Mouse (Mus musculus) spleen, embryonic (tissue): Measurements from ENCODE around the gene Cdk17.

Experiments
- CTCF ChIA-PET: fragments of 350-600 bp; sonication (Branson Sonifier 250); formaldehyde crosslinking; loops from one replicate; lab custom pipeline; 2022; lab: Charles Lee

Cdk17 gene

DNA sequence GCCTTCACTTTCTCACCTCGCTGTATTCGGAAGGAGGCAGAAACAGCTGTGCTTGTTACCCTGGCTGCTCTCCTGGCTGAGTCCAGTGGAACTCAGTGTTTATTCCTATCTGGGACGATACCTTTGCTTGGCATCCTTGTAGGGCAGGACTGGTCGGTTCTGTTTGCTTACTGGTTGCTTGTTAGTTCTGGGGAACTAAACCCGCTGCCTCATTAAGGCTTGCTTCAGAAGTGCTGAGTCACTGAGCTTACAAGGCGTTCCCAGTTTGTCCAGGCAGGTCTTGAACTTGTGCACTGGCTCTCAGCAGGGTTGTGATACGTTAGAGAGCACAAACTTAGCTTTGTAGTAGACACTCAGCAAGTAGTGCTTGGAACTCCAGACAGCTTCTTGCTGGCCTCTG, 52.7 kb downstream of the Cdk17 start:
- CTCF ChIA-PET, result no interaction called here

DNA sequence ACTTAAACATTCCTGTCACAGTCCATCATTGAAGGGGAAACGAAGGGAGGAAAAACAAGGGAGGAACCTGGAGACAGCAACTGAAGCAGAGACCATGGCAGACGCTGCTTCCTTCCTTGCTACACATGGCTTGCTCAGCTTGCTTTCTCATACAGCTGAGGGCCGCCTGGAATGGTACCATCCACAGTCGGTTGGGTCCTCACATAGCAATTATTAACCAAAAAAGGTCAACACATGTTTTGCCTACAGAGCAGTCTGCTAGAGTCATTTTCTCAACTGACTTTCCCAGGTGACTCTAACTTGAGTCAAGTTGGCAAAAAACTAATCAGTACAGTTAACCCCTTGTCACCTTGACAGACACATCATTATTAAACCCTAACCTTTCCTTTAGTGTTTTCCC, 53.6 kb downstream of the Cdk17 start:
- CTCF ChIA-PET, result no interaction called here

DNA sequence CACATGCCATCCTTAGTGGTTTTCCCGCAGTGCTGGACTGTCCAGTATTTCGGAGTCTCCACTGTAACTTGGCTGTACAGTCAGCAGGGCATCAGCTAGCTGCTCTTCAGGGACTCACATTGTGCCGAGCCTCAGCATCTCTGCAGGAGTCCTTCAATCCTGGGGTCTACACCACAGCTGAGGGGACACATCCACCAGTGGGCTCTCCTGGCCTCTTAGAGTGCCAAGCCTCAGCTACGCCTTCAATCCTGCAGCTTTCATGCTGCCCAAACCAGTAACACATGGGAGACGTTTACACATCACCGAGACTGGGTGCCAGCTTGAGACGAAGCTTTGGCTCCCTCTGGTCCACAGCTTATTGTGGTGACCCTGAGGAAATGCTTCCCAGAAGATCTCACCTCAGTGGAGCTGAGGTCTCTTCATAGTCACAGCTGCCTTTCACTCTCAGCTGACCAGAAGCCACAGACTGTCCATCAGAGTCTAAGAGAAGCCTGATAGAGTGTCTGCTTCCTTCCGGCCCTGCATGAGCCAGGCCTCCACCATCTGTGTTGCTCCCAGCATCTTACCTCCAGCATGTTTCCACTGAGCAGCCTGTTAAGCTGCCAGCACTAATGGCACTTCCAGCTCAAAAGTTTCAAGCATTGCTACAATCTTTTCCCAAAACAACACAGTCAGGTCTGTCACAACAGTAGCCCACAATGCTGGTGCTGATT, 54.5 kb downstream of the Cdk17 start:
- CTCF ChIA-PET, result interaction anchor here (0.5 to 0.6 kb wide), 2 partner anchors 24 to 172 kb away, joined by 3 read pairs; no protein-coding TSS in a partner anchor

DNA sequence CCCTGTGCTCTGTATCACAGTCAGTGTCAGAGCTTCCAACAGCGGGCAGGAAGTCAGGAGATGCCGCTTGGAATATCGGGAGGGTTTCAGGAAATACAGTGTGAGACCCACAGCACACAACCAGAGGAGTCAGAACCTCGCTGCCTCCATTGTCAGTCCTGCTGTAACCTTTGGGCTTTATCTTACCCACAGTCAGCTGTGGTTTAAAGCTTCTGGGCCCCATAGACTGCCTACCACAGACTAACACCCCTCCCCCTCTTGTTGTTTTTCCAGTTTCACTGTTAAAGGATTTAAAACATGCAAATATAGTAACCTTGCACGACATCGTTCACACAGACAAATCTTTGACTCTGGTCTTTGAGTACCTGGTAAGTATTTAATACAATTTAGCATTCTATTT, 65.1 kb downstream of the Cdk17 start:
- CTCF ChIA-PET, result interaction anchor here (0.6 to 1.0 kb wide), 3 partner anchors 16 to 83 kb away, joined by 3 to 5 read pairs (median 5); no protein-coding TSS in a partner anchor

DNA sequence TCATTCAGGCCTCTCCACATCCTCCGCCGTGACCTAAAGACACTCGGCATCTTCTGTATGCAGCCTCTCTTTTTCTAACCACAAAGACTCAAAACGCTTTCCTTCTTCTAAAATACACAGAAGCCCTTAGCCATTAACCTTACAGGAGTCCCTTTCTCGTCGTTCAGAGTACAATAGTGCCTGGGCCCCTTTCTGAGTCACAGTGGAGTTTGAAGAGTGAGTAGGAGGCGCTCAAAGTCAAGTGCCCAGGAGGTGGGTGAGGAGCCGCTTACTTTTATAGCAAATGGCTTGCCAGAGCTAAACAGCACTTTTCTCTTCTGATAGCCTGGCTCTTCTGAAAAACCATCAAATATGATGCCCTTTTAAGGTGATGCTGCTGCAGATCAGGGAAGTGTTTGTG, 67.2 kb downstream of the Cdk17 start:
- CTCF ChIA-PET, result interaction anchor here (0.6 kb wide), 1 partner anchor 46 kb away, joined by 3 read pairs; no protein-coding TSS in a partner anchor

DNA sequence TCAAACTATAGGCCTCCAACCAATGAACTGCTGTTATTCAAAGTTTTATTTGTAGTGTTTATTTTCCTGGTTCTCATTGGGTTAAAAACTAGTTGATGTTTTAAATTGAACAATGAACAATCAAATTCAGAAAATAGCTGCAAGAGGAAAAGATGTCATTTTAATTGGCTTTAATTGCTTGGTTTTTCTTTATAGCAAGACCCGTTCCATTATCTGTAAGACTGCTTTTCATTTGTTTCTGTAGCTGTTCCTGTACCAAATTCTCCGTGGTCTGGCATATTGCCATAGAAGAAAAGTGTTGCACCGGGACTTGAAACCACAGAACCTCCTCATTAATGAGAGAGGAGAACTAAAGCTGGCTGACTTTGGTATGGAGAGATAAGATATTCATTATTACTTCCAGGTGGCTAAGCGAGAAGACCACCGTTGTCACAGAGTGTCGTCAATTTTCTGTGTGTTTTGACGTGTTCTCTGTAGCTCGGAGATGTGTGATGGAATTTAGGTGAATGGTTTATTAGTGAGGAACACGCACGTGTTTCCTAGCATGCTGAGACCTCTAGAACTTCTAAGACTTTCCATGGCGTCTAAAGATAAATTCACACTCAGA, 67.8 kb downstream of the Cdk17 start:
- CTCF ChIA-PET, result interaction anchor here (0.6 kb wide), 1 partner anchor 46 kb away, joined by 3 read pairs; no protein-coding TSS in a partner anchor

DNA sequence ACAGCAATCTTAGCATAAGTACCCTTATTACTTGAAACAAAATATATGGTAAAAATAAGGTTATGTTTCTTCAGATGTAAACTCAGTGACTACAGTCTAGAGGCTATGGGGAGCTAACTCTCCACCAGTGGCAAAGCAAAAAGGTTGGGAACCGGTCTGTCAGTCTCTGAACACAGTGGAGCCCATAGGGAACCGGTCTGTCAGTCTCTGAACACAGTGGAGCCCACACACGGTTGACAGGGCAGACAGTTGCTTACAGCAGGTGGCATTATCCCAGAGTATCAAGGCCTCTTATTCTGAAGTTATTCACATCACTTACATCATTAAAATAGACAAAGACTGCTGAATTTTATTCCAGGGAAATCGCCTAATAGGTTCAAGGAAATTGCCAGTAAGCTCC, 70.8 kb downstream of the Cdk17 start:
- CTCF ChIA-PET, result no interaction called here

DNA sequence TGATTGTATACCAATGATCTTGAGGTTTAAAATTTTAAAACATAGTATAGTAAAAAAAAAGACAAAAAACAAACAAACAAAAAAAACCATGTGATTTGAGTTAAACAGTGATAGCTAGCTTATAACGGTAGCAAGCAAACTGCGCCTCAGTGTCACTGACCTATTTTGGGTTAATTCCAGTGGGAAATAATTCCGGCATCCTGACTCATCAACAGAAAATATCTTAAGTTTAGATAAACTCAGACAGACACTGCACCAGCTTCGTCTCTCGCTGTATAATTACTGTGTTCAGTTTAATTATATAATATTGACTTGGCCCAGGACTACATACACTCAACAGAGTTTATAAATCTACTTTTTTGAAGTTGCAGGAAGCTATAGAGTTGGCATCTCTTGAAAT, 71.2 kb downstream of the Cdk17 start:
- CTCF ChIA-PET, result no interaction called here

DNA sequence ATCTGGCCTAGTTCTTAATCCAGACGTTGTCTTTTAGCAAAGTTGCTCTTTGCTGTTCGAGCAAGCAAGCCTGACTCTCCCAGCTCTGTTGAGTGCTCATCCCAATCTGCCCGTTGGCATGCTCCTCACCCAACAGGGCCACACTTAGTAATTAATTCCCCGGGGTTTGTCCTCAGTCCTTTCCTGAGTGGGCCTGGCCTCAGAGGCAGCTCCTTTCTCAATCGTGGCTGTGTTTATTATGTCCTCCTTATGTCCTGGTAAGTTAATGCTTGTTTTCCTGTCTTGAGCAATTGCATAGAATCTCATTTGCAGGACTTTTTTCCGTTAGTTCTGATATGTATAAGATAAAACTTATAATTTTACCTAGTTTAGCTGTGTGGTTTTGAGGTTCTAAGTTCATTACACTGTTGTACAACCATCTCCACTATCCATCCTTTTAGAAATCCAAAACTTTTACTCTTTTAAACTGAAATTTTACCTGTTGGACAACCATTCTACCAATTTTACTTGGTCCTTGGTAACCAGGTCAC, 73.1 kb downstream of the Cdk17 start:
- CTCF ChIA-PET, result no interaction called here

DNA sequence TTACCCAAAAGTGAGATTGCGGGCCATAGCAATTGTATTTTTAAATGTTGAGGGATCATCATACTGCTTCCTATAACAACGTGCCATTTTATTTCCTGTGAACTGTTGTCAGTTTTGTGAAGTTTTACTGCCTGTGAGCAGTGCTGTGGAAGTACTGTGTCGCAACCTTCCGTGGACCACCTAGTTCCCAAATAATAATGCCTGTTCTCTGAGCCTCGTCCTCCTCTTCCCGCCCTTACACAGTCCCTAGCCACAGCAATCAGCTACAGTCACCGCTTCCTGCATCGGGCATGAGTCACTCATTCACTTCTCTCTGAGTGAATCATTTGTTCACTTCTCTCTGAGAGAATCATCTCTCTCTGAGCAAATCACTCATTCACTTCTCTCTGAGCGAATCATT, 74.0 kb downstream of the Cdk17 start:
- CTCF ChIA-PET, result no interaction called here

DNA sequence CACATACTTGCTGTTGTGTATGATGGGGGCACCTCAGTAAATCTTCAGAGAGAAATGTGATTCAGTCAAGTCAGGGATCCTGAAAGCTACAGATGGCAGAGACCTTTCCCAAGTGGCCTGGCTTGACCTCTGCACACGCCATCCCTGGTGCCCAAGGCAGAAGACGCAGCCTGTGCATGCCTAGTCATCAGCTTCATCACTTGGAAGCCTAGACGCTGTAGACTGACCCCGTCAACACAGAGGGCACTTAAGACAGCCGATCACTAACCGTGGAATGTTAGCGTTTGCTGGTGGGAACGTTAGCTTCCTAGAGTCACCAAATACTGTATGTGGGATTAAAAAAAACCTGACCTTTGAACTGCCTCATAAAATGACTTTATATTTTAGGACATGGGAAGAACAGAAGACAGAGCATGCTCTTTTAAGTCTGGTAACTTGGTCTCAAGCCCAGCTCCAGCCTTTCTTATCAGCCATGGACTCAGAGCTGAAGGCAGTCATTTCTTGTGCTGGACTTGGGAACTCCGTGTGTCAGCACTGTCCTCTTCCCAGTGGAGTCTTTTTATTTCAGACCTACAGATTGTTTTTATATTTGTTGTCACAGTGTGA, 78.6 kb downstream of the Cdk17 start:
- CTCF ChIA-PET, result interaction anchor here (0.6 kb wide), 1 partner anchor 24 kb away, joined by 3 read pairs; no protein-coding TSS in a partner anchor

DNA sequence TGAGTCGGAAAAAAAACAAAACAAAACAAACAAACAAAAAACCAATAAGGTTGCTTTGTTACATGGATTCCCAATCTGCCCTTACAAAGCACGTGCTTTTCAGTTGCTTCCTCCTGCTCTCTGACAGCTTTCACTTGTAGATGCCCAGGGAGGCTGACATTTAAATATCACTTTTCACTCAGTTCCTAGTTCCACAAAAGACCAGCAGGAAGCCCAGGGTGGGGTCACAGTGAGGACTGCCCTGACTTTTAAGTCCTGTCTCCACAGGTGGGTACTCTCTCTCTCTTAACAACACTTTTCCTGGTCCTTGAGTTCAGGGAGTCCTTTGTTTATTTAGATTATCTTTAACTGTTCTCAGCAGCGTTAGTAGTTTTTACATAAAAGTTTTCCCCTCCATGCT, 81.5 kb downstream of the Cdk17 start:
- CTCF ChIA-PET, result interaction anchor here (1.2 kb wide), 1 partner anchor 17 kb away, joined by 3 read pairs; no protein-coding TSS in a partner anchor

DNA sequence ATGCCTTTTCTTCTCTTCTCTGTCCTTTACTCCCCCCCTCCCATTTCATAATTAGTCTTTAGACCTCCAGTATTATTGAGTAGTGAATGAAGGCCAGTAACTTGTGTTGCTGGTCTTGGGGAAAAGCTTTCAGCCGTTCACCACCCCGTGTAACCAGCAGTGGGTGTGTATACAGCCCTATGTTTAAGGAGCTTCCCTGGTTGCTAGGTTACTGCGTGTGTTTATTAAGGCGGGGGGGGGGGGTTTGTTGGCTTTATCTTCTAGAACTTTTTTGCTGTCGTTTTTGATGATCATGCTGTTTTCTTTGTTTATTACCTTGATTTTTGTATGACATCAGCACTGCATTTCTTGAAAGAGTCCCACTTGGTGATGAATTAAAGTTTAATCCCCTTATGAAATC, 82.2 kb downstream of the Cdk17 start:
- CTCF ChIA-PET, result no interaction called here

DNA sequence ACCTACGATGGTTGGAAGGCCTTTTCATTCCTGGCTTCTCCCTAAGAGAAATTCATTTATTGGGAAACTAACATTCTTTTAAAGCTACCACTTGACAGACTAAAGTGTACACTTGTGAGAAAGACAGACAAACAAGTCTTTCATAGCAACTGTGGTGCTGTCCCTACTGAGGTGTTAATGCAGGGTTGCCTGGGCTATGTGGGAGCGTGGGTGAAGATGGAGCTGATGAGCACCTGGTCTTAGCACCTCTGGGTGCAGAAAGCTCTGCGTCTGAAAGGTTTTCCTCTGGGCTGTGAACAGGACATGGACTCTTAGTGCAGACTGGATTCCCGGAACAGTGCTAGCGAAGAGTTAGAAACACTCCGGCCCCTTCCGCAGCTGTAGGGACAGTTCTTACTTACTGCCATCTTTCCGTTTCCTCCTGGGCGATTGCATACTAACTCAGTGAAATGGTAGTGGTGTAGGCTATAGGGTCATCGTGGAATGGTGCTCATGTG, 83.6 kb downstream of the Cdk17 start:
- CTCF ChIA-PET, result no interaction called here

DNA sequence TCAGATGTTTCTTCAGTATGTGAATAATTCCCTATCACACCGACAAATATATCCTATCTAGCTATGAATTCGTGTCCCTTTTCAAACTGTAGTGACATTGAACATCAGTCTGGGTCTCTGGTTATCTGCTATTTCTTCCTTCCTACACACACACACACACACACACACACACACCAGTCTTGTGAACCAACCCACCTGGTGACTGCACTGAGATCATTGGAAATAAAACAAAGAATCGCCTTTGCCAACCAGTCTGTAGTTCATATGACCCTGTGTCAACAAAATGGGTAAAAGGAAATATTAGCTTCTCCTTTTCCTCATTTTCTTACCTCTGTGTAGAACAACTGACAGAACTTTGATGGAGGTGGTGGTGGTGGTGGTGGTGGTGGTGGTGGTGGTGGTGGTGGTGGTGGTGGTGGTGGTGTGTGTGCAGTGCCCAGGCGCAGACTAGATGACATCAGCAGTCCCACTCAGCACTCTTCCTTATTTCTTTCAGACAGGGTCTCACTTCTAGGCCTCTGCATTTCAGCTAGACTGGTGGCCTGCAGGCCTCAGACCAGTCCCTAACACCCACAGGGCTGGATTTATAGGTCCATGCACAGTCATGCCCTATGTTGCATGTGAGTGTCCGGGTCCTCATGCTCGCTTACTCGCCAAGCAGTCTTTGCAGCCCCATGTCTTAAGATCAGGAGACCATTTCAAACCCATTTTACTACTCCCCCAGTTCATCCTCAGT, 85.7 kb downstream of the Cdk17 start:
- CTCF ChIA-PET, result no interaction called here

DNA sequence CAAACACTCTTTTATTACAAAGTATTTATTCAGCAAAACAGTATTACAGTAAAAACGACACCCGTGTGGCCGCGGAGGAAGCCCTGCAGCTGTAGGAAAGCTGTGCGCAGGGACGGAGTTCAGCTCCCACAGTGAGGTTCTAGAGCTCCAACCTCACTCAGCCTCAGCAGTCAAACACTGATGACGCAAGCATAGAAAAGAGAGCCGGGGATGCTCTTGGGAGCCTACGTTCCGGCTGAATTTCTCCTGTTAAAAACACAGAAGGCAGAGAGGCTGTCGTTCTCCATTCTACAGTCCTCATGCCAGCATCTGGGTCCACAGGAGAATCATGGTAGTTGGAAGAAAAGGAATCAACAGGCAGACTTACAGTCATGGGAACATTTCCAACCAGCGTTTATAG, 86.7 kb downstream of the Cdk17 start:
- CTCF ChIA-PET, result no interaction called here

DNA sequence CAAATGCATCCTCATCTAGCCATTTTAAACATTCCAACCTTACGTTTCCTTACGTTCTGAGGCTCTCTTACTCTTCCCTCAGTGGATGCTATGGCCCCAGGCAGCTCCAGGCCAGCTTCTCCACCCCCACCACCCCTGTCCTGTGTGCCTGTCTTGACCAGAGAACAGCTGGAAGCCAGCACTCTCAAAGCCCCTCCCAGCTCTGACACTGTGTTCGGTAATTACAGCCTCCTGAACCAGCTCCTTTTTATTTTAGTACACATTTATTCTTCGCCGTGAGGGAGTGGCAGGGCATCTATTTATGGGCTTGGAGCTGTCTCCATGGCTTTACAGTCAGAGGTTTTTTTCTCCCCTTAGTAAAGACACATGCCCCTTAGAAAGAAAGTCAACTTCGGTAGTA, 87.2 kb downstream of the Cdk17 start:
- CTCF ChIA-PET, result no interaction called here

DNA sequence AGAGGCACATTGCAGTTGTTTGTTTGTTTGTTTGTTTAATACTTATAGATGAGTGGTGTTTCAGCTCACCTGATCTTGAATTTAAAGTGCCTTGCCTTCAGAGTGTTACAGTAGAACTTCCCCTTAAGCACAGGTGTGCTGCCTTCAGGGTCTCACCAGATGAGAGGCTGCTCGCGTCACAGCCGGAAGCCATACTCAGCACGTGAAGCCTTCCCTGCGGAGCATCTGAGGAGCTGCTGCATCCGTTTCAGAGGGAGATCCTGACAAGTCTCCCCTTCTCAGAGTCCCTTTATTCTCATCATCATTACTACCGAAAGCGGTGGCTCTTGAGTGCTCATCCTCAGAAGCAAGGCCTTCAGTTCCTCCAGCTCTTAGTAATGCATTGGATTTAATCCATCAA, 87.7 kb downstream of the Cdk17 start:
- CTCF ChIA-PET, result no interaction called here

DNA sequence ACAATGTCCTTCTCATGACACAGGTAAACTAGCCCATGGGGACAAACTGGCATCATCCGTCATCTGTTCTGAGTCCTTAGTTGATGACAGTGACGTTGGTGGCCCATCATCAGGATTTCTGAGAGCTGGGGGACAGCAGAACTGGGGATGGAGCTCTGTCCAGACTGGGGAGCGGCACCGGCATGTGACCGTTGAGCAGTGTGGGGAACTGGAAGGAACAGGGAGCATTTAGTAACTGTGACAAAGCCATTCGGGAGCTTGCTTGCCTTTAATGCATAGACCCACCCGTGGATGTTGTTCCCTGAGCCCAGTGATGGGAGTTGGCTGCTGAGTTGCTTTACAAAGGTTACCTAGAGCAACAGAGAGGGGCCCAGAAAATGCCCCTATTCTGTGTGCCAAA, 89.2 kb downstream of the Cdk17 start:
- CTCF ChIA-PET, result no interaction called here

DNA sequence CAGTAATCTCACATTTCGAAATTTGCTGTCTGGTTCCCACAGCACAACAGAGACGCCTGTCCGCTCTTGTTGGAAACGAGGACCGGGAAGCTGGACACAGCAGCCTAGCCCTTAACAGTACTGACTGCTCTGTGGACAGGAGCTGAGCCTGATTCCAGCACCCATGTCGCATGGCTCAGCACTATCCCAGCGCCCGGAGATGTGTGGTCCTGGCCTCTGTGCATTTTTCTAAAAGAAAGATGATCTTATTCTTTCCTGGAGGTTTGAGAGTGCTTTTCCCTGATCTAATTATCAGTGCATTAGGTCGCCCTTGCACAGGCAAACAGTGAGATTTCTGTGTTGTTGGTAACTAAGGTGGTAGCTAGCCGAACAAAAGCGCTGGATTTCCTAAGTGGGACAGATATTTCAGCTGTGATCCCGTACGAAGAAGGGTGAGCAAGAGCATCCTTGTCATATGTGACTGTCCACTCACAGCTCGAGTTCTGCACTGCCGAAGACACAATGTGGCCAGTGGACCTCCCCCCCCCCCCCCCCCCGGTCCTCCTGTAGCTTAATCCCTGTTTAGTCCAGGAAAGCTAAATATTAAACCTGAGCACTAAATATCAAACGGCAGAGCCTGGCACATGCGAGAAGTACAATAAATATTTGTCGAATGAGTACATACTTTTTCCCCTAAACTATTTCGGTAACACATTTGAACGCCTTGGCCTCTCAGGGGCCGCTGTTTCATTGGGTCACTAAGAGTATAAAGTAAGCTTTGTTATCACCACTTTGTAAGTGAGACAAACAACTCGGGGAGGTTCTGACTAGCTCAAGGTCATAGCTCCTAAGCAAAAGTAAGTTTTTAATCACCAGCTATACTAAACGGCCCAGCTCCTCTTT, 90.0 kb downstream of the Cdk17 start:
- CTCF ChIA-PET, result interaction anchor here (0.8 kb wide), 1 partner anchor 18 kb away, joined by 16 read pairs; no protein-coding TSS in a partner anchor
